Mouse (Mus musculus) kidney, postnatal 4 days (tissue): ENCODE results near the gene Shank3.
A peak's percentile ranks its signal among the peaks of the same experiment; 100 is the strongest.

Experiments used
- DNase-seq, 2 experiments: peaks; one replicate each; pipeline ENCODE4 v3.0.0; 2021; ENCODE audit warnings: mixed read lengths in 2 of 2

Gene Shank3

DNA sequence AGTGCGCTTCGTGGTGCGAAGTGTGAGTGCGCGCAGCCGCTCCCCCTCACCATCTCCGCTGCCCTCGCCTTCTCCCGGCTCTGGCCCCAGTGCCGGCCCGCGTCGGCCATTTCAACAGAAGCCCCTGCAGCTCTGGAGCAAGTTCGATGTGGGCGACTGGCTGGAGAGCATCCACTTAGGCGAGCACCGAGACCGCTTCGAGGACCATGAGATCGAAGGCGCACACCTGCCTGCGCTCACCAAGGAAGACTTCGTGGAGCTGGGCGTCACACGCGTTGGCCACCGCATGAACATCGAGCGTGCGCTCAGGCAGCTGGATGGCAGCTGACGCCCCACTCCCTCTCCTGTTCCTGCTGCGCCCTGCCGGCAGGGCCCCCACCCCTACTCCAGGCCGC is 58.6 kb downstream of the Shank3 start:
- peak; percentile 12 to 24 for DNase-seq

DNA sequence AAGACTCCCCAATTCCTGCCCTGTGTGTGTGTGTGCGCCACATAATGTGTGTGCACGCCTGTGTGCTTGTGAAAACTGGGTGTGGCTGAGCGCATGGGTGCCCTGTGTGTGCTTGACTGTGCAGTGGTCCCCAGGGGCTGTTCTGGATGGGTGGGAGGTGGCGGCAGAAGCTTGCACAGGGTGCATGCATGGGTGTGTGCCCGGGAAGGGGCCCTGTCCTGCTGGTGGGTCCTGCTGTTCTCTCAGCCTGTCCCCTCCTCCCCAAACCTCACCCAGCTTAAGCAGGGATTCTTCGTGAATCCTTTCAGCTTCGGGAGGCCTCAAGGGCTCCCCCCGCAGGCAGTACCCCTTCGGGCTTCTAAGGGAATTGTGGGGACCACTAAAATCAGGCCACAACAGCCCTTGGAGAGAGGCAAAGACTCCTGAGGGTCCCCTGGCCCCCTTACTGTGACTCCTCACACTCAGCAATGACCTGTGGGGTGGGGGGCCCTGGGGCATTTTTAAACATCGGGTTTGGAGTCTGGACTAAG is 59.8 kb downstream of the Shank3 start:
- DNase-seq, result no peak

DNA sequence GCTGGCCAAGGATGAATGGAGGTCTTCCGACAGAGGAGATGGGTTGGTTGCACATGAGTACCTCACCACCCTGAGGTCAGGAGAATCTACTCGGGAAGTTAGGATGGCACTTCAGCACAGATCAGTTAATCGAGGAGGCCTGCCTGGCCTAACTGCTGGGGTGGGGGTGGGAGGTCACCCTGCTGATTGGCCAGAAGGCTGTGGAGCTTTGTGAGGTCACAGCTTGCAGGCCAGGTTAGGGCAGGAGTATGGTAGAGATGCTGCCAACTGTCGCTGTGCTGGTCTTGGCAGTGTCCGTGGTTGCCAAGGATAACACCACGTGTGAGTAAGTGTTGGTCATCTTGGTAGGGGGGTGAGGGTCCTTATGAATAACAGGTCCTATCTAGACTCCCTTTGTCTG is 68.7 kb downstream of the Shank3 start, which contains the start of gene Acr:
Gene Acr, plus strand, starts transcription at position 213 of the 400 bp plus-strand sequence.
- DNase-seq, result no peak

DNA sequence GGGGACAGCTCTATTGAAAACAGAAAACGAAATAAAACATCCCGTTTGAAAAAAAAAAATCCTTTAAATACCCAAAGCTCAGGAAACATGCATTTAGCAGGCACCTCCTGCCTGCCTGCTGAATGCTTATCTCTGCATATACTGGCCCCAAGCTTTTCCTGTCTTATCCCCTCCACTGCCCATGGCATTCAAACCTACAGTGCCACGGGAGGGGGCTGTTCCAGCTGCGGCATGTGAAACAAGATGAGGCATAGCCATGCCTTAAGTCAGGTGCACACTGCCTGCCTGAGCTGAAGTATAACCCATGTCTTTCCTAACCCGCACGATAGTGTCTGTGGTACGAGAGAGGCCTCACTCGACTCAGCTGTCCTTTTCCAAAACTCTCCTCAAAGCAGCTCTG is 72.7 kb downstream of the Shank3 start:
- no peak for DNase-seq

DNA sequence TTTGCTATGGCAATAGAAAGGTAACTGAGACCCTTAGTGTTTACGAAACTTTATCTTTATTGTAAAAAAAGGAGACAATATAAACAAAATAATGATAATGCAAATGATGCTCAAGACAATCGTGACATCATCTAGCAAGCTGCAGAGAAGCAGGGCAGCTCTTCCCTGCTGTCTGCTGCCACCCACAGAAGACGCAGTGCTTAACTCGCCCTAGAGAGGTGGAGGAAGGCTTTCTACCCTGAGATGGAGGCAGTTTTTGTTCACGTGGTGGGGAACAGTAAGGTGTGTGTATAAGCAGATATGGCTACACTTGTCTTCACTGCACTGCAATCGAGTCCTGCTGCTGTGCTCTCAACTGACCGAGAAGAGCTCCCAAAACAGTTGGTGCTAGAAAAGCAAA is 83.1 kb downstream of the Shank3 start:
- no peak for DNase-seq

DNA sequence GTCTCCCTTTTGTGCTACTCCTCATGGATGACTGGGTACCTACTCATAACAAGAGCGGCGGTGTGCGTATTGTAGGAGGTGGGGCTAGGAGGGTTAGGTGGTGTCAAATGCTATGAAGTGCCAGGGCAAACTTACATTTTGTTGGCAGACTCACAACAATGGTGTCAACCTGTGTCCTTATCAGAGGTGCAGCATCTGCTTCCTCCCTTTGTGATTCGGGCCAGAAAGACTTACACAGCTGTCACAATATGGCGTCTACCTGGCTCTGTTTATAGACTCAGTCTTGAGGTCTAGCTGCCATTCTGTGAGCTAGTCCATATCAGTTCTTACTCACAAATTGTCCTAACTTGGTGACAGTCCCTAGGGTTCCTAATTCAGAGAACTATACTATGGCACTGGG is 85.7 kb downstream of the Shank3 start:
- DNase-seq, result no peak

DNA sequence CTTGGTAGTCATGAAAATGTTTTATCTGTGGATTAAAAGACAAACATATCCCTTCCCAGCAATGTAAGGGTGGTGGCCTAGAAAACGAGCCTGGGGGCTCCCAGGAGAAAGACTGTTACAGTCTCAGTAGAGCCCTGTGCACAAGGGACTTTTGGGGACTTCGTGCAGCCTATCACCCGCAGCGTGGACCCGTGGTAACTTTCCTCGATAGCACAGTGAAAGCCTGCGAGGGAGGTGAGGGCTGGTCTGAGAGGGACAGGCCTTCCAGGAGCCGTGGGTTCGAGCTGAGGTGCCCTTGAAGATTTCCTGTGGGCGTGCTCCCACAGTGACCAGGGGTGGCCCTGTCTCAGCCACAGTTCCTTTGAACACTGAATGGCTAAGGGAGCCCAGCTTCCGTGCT is 86.2 kb downstream of the Shank3 start:
- no peak for DNase-seq

DNA sequence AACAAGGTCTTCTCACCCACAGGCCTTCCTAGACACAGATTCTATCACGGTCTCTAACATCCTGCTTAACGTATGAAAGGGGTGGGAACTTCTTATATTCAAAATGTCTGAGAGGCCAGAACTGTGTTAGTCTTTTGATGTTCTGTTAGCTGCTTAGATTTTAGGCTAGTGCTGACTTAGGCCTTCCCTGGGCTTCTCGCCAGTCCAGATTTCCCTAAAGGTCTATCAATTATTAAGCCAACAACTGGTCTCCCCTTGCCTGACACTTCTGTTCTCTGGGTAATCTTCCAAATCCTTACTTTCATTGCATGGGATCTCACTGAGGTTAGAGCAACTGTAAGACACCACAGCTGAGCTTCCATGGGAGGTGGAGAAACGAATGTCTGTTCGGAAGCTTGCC is 89.7 kb downstream of the Shank3 start:
- peak in 1 of 2 experiments; percentile 28 for DNase-seq

DNA sequence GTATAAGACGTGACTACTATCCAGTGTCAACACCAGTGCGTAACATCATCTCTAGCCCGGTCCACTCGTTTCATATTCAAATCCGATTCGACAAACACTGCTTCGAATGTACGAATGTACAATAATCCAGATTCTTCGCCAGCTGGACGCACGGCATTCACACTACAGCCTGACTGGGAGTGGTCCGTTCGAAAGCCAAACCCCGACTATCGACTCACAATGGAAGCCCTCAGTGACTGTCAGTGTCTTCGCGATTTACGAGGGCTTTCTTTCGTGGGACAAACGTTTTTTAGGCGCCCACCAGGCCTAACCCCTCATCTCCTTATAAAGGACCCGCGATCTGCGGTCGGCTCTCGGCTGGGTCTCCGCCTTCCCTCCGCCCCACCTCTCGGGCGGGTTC is 91.9 kb downstream of the Shank3 start:
- no peak for DNase-seq

DNA sequence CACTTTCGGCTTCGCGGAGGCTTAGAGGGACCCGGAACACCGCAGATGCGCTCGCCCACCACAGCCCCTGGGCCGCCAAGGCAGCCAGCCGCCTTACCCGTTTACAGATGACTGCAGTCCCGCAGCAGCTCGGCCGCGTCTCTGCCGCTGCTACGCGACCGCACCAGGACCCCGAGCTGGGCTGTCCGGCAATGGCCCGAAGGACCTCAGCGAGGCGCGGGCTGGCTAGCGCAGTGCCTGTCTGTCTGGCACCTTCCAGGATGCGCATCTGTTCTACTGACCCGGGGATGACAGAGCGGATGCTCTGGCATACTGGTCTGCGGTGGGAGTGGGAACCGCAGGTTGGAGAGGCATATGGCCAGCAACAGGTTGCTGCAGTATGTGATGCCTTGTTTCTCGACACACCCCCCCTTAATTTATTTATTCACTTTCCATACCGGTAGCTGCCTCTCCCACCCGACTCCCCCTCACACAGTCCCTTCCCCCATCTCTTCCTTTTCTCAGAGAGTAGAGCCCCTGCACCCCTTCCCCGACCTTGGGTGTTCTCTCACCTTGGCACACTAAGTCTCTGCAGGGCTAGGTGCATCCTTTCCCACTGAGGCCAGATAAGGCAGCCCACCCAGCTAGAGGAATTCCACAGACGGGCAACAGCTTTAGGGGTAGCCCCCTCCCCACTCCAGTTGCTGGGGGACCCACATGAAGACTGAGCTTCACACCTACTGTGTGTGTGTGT is 92.5 kb downstream of the Shank3 start, which contains the start of gene Rabl2:
Gene Rabl2, minus strand, starts transcription at position 201 of the 733 bp plus-strand sequence.
- peak; percentile 95 for DNase-seq

DNA sequence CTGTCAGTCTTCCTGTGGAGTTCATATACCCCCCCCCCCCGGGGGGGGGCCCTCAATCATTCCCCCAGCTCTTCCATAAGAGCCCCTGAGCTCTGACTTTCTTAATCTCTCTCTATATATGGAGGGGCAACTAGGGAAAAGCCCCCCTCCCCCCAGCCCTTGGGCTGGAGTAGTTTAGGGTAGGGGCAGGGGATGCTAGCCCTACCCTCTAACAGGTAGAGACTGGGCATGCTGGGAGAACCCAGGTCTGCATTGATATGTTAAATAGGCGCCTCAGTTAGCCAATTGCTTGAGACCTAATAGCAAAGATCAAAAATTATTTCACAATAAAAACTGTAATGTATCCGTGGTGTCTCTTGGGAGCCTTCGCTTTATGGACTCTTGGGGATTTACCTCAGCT is 93.1 kb downstream of the Shank3 start:
- no peak for DNase-seq

DNA sequence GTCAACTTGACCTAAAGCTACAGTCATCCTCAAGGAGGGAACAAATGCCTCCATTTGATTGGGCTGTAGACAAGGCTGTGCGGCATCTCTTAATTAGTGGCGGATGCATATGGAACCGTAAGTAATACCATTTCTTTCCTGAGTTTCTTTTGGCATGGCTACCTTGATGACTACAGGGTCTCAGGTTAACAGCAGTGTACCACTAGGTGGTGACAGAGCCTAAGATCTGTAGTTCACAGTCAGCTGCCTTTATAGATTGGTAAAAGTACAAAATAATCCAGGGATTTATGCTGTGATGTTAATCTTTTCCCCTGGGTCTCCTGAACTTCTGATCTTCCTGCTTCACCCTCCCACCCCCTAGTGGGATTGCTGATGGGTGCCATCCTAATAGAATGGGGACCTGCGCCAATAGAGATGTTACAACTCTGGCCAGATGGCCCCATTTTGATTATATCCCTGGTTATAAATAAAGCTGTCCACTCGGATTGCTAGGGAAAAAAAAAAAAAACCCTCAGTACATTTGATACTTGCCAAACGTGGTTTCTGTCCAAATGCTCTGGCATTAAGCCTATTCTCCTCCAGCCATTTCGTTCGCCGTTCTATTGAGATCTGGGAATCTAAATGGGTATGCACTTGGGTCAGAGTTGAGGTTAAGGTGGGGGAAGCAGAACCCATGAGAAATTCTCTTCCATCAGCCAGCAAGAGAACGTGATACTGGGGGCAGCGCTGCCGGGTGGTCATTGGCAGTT is 106.6 kb downstream of the Shank3 start:
- DNase-seq, result no peak

DNA sequence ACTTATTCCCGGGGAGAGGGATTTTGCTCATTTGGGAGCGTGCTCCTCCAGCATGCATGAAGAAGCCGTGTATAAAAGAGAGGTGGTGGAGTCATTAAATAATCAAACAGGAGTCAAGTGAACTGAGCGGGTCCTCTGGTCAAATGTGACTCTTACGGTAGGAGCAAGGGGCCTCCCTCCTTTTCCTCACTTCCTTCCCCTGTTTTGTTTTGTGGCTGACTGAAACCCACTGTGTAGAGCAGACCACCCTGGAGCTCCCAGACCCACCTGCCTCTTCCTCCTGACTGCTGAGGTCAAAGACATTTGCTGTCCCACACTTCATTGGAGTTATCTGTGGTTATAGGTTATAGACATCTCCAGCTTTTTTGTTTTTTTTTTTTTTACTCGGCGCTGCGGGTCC is 108.1 kb downstream of the Shank3 start:
- DNase-seq, result no peak

DNA sequence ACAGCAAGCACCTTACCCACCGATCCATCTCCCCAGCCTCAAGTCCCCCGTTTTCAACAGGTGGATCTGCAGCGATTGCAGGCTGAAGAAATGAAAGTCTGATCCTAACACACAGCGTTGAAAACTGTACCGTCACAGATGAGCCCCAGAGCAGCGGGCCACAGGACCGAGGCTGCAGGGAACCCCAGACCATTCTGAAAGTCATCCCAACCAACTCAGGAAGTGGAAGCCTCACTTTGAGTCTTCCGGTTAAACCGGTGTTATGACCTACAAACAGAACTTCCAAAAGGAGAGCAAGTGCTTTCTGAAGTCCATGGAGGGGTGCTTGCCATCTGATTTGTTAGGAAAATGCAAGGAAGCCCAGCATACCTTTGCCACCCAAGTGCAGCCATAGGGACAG is 108.5 kb downstream of the Shank3 start:
- DNase-seq, result no peak
